Mouse (Mus musculus): ENCODE results near the gene Osbpl10.

DNA sequence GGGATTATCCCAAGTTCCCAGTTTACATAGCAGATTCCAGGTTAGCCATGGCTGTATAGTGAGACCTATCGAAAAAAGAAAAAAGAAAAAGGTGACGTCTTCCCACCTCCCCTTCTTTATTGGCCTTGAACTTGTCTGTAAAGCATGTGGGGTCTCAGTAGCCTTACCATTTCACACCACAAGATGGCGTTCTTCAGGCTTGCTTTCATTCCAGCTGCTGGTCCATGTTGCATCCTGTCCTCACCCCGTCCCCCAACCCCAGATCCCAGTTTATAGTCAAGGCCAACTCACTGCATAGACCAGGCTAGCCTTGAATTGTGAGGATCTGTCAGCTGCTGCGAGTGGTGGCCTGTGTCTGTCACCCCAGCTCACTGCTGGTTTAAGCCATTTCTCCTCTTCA lies 111.3 kb downstream of the Osbpl10 start:
- TF ChIP-seq POLR2A (IDR thresholded peaks at IDR 0.05; ENCODE audit: low read depth, low read length) (no peak), CTCF (conservative IDR thresholded peaks at IDR 0.05; ENCODE audit: insufficient read depth, insufficient read length, low read depth, low read length) (no peak)
